Mouse (Mus musculus): Measurements from ENCODE around the gene 1700109H08Rik.

GRCm38 (mm10) chr5:3579066-3579465 is 7.7 kb downstream of the 1700109H08Rik start:
- TF ChIP-seq CTCF (IDR thresholded peaks at IDR 0.05; ENCODE audit: borderline replicate concordance, control insufficient read depth, extremely low read depth, insufficient read depth, low read length, poor library complexity) (no peak), POLR2A (IDR thresholded peaks at IDR 0.05; ENCODE audit: control insufficient read depth, extremely low read depth, insufficient read depth, low read length, poor library complexity) (no peak)

Measured in thymus, adult 2 months (tissue).